Mouse (Mus musculus): ENCODE measurements around the gene Pmel.
A peak's percentile ranks its signal among the peaks of the same experiment; 100 is the strongest.
"Not testable (repeated sequence)": the region's sequence is repeated elsewhere in the genome, so short reads cannot be mapped to it uniquely, and the experiment has no call there.

Pmel gene

GRCm38 (mm10) chr10:128704491-128705316 lies 709 bp downstream of the Pmel start, which contains the start of gene Cdk2:
Gene Cdk2 (minus strand): TSS chr10:128705031.
- DNase-seq = peak; percentile 98

- peak; percentile 30 for DNase-seq
Observed at GRCm38 (mm10) chr10:128705317-128705693, 1.3 kb downstream of the Pmel start.

DNA sequence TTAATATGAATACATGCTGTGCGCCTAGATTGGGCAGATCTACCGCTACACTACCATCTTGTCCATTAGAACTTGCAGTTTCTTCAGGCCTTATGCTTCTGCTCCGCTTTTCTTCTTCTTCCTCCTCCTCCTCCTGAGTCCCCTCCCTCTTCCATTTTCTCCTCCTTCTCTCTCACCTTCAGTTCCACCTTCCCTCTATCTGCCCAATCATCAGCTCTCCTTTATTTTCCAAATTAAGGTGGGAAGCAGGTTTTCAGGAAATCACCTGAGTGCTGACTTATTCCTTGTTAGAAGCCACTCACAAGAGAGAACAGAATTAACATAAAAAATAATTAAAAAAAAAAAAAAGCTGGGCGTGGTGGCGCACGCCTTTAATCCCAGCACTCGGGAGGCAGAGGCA lies 7.3 kb downstream of the Pmel start:
- not testable (repeated sequence) for DNase-seq

DNA sequence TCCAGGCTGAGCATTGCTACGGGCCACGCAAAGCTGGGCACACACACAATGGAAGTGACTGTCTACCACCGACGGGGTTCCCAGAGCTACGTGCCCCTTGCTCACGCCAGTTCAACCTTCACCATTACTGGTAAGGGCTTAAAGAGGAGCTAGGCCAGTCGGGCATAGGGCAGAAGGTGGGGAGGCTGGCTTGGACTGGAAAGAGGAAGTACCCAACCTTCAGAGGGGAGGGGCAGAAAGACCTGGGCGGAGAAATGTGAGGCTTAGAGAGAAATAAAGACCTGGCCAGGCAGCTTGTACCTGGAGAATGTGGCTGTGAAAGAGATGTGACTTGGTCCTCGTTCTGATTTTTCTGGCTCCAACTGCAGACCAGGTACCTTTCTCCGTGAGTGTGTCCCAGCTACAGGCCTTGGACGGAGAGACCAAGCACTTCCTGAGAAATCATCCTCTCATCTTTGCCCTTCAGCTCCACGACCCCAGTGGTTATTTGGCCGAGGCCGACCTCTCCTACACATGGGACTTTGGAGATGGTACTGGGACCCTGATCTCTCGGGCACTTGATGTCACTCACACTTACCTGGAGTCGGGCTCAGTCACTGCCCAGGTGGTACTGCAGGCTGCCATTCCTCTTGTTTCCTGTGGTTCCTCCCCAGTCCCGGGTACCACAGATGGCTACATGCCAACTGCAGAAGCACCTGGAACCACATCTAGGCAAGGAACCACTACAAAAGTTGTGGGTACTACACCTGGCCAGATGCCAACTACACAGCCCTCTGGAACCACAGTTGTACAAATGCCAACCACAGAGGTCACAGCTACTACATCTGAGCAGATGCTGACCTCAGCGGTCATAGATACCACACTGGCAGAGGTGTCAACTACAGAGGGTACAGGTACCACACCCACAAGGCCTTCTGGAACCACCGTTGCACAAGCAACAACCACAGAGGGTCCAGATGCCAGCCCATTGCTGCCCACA lies 11.9 kb downstream of the Pmel start:
- DNase-seq = no peak

- not testable (repeated sequence) for DNase-seq
Observed at GRCm38 (mm10) chr10:128725466-128725865, 21.5 kb downstream of the Pmel start.

GRCm38 (mm10) chr10:128728059-128728458 lies 24.1 kb downstream of the Pmel start:
- no peak for DNase-seq

GRCm38 (mm10) chr10:128731002-128731433 lies 27.0 kb downstream of the Pmel start:
- peak; percentile 90 for DNase-seq

DNA sequence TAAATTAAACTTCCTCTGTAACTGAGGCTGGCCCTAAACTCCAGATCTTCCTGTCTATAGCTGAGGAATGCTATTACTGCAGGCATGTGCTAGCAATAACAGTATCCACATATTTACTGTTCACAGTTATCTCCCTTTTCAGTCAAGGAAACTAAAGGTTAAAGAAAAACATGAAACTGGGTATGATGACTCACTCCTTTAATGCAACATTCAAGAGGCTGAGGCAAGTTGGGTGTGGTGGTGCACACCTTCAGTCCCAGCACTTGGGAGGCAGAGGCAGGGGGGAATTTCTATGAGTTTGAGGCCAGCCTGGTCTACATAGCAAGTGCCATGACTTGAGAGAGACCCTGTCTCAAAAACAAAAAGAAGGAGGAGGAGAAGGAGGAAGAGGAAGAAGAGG lies 28.0 kb downstream of the Pmel start:
- no peak for DNase-seq

- DNase-seq = peak; percentile 27
Observed at GRCm38 (mm10) chr10:128737435-128737834, 33.4 kb downstream of the Pmel start.

DNA sequence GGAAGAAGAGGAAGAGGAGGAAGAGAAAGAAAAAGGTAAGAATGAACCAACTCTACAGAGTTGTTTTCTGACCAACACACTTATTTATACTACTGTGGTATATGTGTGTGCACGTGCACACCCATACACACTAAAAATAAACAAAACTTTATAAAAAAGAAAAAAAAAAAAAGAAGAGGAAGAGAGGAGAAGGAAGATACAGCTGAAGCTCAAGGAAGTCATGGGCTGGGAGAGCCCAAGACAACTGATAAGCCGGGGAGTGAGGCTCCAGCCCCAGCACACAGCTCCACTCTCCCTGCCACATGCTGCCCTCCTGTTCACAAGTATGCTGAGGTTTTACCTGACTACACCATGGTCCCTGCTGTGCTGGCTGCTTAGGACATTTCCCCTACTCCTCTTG lies 36.3 kb downstream of the Pmel start:
- DNase-seq = no peak

GRCm38 (mm10) chr10:128742616-128743015 lies 38.6 kb downstream of the Pmel start:
- no peak for DNase-seq

DNA sequence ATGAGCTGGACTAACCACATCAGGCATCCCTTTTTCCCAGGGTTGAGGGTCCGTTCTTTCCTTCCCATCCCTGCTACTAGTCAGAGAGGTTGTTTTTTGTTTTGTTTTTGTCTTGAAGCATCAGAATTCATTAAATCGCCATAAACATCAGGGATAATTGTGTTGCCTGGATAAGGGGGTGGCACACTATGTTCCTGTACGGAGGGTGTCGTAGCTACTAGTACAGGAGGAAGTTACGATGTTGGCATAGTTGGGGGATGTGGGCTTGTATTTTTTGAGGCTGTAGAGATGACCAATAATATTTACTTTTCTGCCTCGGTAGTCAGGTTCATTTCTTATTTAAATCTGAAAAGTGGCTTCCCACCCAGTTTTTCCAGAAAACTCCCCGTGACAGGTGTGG lies 39.2 kb downstream of the Pmel start:
- no peak for DNase-seq

DNA sequence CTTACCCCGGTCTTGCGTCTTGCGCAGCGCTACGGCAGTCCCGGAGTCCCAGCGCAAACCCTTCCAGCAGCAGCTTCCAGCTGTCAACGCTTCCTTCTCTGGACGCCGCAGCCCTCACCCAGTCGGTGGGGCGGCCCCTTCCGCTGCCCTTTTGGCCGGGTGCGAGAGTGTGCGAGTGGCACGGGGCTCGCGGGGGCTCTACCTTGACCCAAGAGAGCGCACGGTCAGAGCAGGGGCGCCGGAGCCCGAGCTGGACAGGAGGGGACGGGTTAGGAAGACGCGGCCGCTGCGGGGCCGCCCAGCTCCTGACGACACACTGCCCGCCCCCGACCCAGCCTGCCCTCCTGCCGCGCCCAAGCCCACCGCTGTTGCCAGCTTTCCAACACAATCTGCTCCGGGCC lies 39.8 kb downstream of the Pmel start:
- DNase-seq = peak; percentile 77

GRCm38 (mm10) chr10:128744211-128744610 lies 40.2 kb downstream of the Pmel start:
- DNase-seq = peak; percentile 39

- DNase-seq = peak; percentile 42
Observed at GRCm38 (mm10) chr10:128744680-128745601, 40.9 kb downstream of the Pmel start, which contains the start of gene Dgka. Gene Dgka (minus strand): TSS chr10:128744855.

DNA sequence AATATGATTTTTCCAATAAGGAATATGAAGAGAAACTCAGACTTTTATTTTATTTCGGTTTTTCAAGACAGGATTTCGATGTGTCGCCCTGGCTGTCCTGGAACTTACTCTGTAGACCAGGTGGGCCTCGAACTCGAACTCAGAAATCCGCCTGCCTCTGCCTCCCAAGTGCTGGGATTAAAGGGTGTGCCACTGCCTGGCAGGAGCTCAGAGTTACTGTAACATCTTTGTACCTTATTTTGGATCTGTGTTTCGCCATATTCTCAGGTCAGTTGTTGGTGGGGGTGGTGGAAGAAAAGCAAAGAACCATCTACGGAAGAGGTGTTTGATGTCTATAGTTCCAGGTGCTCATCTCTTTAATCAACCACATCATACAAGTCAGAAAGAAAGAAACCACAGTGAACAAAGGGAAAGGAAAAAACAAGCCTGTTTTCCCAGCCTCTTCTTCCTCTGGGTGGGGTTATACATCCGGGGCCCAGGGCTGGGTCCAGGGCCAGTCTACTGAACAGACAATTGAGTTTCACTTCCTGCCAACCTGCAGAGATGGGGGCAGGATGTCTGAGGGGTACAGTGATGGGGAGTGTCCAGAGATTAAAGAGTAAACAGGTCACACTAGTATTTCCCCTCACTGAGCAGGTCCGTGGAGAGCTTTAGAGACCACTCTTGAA lies 42.1 kb downstream of the Pmel start:
- no peak for DNase-seq

DNA sequence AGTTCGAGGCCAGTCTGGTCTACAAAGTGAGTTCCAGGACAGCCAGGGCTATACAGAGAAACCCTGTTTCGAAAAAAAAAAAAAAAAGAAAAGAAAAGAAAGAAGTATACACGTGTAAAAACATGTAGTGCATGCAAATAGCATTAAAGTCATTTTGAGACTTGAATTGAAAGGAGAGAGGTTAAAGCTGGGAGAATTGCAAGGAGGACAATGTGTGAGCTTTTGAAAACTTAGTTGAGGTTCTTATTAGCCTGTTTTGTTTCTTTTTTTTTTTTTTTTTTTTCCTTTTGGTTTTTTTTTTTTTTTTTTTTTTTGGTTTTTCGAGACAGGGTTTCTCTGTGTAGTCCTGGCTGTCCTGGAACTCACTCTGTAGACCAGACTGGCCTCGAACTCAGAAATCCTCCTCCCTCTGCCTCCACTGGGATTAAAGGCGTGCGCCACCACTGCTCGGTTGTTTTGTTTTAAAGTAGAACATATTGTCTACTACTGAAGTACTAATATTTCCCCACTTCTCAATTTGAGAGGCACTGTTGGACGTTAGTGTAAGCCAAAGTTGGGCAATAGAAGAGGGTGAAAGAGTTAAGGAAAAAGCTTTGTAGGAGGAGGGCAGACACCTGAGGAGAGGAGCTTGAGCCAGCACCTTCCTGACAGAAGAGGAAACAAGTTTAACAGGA lies 43.1 kb downstream of the Pmel start:
- DNase-seq = no peak

- peak; percentile 84 for DNase-seq
Observed at GRCm38 (mm10) chr10:128747646-128748251, 43.8 kb downstream of the Pmel start, which contains the start of gene Pym1. Gene Pym1 (plus strand): TSS chr10:128747889.

DNA sequence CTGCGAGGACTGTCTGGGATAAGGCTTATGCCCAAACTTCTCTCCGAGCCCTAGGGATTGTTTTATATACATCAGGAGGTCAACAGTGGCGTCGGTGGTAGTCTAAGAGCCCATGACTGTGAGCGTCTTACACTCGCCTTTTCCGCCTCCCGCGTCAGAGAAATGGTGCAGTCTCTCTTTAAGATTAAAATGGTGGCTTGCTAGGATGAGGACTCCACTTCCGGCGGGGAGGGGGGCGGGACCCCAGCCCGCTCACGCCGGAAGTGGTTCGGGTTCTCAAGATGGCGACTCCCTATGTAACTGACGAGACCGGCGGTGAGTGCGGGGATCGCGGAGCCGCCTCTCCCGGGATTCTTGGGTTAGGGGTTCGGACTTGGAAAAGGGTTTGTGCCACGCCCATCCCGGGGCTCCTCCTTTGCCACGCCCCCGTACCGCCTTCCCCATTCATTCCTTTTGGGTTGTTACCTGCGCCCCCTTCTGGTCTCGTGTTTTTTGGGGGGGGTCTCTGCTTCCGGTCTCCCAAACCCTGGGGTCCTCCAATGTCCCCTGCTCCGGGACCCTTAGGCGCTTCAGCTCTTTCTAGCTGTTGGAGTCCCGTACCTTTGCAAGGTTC lies 44.4 kb downstream of the Pmel start:
- DNase-seq = peak; percentile 90

All from kidney, postnatal 10 days (tissue).